Mouse (Mus musculus) telencephalon, adult 2 months (tissue): ENCODE measurements around the gene Slc25a47.
"Not testable (repeated sequence)": the region's sequence is repeated elsewhere in the genome, so short reads cannot be mapped to it uniquely, and the experiment has no call there.

ENCODE experiments used
- DNase-seq: peaks from one replicate; pipeline ENCODE4 v3.0.0-alpha.2; 2011; ENCODE audit warnings: low read depth, low spot score

Gene Slc25a47

DNA sequence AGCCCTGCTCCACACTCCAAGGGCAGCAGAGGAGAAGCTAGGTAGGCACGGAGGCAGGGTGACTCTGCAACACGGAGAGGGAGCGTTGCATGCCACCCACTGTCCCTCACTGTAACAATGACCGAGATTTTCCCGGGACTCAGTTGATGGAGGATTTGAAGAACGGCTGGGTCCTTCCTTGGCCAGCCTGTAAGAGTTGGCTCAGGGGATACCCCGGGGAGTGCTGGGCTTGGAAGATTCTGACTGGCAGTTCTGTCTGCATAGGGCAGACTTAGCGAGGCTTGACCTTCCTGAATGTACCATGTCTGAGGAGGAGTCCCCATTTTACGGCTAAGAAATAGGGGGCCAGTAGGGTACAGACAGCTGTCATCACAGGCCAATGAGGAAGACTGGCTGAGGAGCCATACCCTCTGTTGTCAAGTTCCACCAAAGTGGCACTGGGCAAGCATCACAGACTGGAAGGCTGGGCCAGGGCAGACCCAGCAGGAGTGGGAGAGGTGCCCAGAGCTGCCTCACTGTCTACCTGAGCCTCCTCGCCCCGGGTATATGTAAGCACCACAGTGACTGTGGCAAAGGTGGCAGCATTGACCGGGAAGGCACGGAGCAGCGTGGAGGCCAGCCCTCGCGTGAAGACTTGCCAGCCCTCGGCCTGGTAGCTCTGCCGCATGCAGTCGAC lies 9.4 kb upstream of the Slc25a47 start:
- DNase-seq: no peak

GRCm38 (mm10) chr12:108826958-108827535 lies 8.8 kb upstream of the Slc25a47 start:
- DNase-seq: no peak

DNA sequence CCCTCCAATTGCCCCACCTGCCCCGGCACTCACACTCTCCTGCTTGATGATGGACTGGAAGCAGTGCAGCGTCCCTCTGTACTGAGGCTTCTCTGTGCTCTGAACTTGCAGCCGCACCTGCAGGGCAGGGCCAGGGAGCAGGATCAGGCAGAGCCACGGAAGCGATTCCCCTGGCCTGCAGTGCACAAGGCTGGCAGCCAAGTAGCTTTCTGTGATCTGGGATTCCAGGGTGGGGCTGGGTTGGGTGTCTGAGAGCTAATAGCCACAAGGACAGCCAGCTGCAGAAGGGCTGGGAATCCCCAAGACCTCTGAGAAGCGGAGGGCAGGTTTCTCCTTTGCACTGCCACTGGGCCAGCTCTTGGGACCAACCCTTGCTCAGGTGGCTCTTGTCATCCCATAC lies 8.2 kb upstream of the Slc25a47 start:
- no peak for DNase-seq

- DNase-seq: no peak
Observed at GRCm38 (mm10) chr12:108829636-108830035, 6.2 kb upstream of the Slc25a47 start.

DNA sequence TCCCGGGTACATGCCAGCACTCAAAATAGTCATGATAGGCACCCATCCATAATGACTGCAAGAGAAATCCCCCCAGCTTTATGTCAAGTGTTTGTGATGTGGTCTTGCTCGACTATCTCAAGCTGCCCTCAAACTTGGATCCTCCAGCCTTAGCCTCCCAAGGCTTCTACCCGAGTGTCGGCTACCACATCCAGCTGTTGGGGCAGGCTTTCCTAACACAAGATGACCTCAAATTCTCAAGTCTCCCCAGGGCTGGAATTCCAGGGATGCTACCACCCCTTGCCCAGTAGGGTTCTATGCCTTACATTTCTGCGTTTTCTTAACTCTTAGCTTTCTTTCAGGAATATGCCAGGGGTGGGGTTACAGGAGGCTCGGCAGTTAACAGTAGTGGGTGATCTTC lies 5.5 kb upstream of the Slc25a47 start:
- DNase-seq: no peak

- no peak for DNase-seq
Observed at GRCm38 (mm10) chr12:108831966-108832643, 3.7 kb upstream of the Slc25a47 start.

DNA sequence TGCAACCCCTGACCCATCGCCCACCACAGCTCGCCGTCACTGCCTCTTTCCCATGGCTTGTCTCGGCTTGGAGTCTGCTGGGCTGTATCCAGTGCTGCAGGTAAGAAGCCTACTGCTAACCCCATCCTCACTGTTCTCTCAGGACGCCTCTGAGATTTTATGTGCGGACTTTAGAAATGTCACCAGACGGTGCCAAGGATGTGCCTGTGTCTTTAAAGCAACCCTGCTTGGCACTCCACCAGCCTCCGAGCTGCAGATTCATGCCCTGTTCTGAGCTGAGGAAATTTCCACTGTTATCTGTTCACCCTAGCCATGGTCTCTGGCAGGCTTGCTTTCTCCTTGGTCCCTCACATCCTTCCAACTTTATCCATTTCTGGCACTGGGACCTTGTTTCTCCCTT lies 3.0 kb upstream of the Slc25a47 start:
- DNase-seq: no peak

DNA sequence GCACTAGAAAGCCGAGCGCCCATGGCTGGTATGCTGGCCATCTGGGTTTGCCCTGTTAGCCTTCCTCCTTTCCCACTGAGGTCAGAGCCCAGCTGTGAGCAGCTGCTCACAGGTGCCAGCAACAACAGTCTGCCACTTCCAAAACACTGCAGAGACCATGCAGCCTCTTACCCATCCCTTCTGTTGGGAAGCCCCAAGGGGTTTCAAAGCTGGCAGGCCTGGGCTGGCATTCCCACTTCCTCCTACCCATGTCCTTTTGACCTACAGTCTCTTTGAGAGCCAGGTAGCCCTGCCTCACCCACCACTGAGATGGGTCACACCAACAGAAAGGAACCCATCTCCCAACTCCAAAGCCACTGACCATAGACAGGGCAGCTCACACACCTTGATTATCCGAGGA lies 2.4 kb upstream of the Slc25a47 start:
- DNase-seq: no peak

- DNase-seq: no peak
Observed at GRCm38 (mm10) chr12:108834337-108834736, 1.5 kb upstream of the Slc25a47 start.

- no peak for DNase-seq
Observed at GRCm38 (mm10) chr12:108834786-108835185, 1.1 kb upstream of the Slc25a47 start.

GRCm38 (mm10) chr12:108835208-108835839 lies 522 bp upstream of the Slc25a47 start:
- no peak for DNase-seq

GRCm38 (mm10) chr12:108836722-108837121 lies 876 bp downstream of the Slc25a47 start:
- no peak for DNase-seq

GRCm38 (mm10) chr12:108841181-108841580 lies 5.3 kb downstream of the Slc25a47 start:
- DNase-seq: no peak

- no peak for DNase-seq
Observed at GRCm38 (mm10) chr12:108842663-108843062, 6.8 kb downstream of the Slc25a47 start.

GRCm38 (mm10) chr12:108848033-108848432 lies 12.2 kb downstream of the Slc25a47 start:
- not testable (repeated sequence) for DNase-seq

DNA sequence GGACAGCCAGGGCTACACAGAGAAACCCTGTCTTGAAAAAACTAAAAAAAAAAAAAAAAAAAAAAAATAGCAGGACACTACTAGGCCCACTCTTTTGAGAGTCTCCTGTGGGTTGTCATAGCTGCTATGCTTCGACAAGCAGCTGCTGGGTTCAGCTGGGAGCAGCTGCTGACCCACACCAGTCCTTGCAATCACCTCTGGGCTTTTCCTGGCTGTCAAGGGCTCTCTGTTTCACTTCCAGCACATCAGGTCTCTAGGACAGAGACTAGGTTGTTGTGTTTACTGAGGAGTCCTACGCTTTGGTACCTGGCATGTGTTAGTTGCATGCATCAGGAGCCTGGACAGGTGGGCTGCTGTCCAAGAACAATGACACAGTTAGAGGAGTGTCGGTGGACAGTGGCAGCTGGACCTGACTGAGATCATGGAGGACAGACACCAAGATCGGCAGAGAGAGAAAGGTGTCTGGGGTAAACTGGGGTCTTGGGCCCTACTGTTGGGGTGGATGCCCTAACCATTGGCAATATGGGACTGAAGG lies 13.7 kb downstream of the Slc25a47 start:
- DNase-seq: no peak

GRCm38 (mm10) chr12:108850129-108850528 lies 14.3 kb downstream of the Slc25a47 start:
- no peak for DNase-seq

GRCm38 (mm10) chr12:108850886-108851285 lies 15.0 kb downstream of the Slc25a47 start:
- DNase-seq: no peak

GRCm38 (mm10) chr12:108852822-108853221 lies 17.0 kb downstream of the Slc25a47 start:
- no peak for DNase-seq

DNA sequence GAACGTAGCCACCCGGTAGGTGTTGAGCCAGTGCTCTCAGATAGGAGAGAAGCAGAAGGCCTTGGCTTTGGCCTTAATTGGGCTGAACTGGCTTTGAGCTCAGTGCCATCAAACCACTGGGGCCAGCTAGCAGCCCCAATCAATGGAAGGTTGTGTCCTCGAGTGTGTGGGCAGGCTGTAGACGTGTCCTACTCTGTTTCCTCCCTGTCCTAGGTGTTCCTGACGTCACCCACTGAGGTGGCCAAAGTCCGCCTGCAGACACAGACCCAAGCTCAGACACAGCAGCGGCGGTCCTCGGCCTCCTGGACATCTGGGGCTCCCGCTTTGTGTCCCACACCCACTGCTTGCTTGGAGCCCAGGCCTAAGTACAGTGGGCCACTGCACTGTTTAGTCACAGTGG lies 19.2 kb downstream of the Slc25a47 start:
- no peak for DNase-seq

DNA sequence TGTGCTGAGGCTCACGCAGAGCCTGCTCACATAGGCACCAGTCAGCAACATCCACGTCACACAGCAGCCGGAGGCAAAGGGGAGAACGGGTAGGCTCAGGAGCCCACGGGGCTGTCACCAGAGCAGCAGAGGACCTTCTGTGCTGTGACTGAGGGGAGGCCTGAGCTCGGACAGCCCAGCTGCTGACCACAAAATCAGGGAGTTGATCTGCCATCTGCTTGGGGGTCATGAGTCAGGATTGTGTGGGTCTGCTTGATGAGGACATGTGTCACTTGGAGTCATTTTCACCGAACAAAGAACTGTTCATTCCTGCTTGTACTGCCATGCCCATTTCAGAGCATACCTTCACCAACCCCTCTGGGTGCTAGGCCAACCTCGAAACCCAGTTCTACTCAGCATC lies 20.3 kb downstream of the Slc25a47 start:
- DNase-seq: no peak

DNA sequence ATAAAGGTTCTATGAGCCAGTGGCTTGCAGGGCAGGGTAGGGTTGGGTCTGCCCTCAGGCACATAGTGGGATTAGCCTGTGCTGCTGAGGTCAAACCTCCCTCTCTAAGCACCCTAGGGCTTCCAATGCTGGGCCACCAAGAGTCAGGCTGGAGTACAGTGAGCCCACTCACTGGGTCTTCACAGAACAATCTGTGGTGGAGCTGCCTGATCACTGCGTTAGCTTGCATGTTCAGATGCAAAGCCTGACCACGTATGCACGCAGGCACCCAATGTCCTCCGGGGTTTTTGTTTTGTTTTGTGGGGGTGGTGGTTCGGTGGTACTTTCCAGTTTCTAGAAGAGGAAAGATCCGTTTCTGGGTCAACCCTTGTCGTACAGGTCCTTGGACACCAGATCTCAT lies 21.3 kb downstream of the Slc25a47 start:
- DNase-seq: no peak
